Comparison of ENCODE assay signal across 12 mouse cellular contexts in the genomic region with DNA sequence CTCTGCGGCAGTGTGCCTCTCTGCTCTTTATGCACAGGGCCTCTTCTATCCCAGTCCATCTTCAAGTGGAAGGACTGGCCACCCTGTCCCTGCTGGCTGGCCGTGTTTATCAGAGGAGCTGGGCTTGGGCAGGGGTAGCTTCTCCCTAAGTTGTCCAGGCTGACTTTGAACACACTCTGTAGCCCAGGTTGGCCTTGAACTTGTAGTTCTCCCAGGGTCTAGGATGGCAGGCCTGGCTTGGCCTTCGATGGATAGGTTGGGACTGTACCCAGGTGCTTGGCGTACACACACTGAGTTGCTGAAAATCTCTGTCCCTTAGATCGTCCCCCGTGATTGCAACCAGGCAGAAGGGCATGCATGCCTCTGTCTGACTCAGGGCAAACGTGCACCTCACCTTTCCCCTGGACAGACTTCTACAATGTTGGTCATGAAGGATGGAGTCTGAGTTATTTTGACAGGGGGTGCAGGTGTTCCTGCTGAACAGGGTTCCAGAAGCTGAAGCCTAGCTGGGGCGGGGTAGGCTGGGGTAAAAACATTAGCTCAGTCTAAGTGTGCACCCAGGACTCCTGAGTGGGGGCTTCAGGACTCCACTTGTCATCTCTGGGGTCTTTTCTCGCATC. TPM values are rescaled to one million over a fixed set of nuclear protein-coding genes. Genes with fewer than 3 reads are reported as not detected.
DNase-seq lines count a peak whose midpoint lies in the region; ATAC-seq and TF ChIP-seq lines count a peak whose summit lies in the region.
"Had no signal": no experiment of that assay in that cellular context is flagged by ENCODE, and none has a peak within 500 bp of the region (broad histone marks: within the 10 kb centered on the region; RNA-seq: fewer than 3 reads in every experiment).

No protein-coding gene starts in this region.

- no peak overlapping the region for H3K9ac ChIP-seq in forebrain, postnatal 0 days
- peak overlapping the region; percentile 99 for H3K9ac ChIP-seq in liver, embryonic 12.5 days
- no peak overlapping the region for H3K9ac ChIP-seq in limb, embryonic 14.5 days (ENCODE audit: low read depth, low read length, severe bottlenecking)

- H3K36me3 ChIP-seq in forebrain, embryonic 10.5 days (replicated peaks): peaks cover 19% of the 10 kb centered on the region
- peaks cover 14% of the 10 kb centered on the region for H3K36me3 ChIP-seq in forebrain, postnatal 0 days (ENCODE audit: insufficient read depth)
- H3K36me3 ChIP-seq in liver, embryonic 12.5 days: peaks cover 70% of the 10 kb centered on the region
- H3K36me3 ChIP-seq in embryonic facial prominence, embryonic 10.5 days (replicated peaks): peaks cover 22% of the 10 kb centered on the region
- peaks cover 12% of the 10 kb centered on the region for H3K36me3 ChIP-seq in limb, embryonic 14.5 days (ENCODE audit: control insufficient read depth, insufficient read depth, low read length)

- no peak for DNase-seq in forebrain, embryonic 10.5 days (ENCODE audit: extremely low spot score, low spot score)
- DNase-seq in forebrain, postnatal 0 days: no peak
- no peak for DNase-seq in liver
- DNase-seq in embryonic facial prominence, embryonic 10.5 days (ENCODE audit: low spot score): no peak
- no peak for DNase-seq in limb, embryonic 14.5 days (ENCODE audit: low spot score)
- no peak for DNase-seq in right cerebral cortex, adult 18-20 months
- DNase-seq in cerebellum, postnatal 10 days: no peak
- DNase-seq: cerebellum, postnatal 14 days; thymus, postnatal 25 days had no signal

- 89% methylated on average over 9 of the region's 9 CpGs for whole genome bisulfite sequencing in forebrain, embryonic 10.5 days
- 74% methylated on average over 9 of the region's 9 CpGs for WGBS in forebrain, postnatal 0 days
- WGBS in liver, embryonic 12.5 days (ENCODE audit: insufficient replicate concordance): 78% methylated on average over 9 of the region's 9 CpGs
- 83% methylated on average over 9 of the region's 9 CpGs for WGBS in embryonic facial prominence, embryonic 10.5 days
- 78% methylated on average over 9 of the region's 9 CpGs for WGBS in limb, embryonic 14.5 days

- H3K27me3 ChIP-seq in forebrain, embryonic 10.5 days (ENCODE audit: poor library complexity, severe bottlenecking): no peaks in the 10 kb centered on the region
- no peaks in the 10 kb centered on the region for H3K27me3 ChIP-seq in forebrain, postnatal 0 days (ENCODE audit: insufficient read depth, low read length)
- H3K27me3 ChIP-seq in liver, embryonic 12.5 days (replicated peaks): no peaks in the 10 kb centered on the region
- peaks cover 4% of the 10 kb centered on the region; the same call in 1 of the 2 replicates for H3K27me3 ChIP-seq in embryonic facial prominence, embryonic 10.5 days (replicated peaks; ENCODE audit: low read depth, poor library complexity, severe bottlenecking)
- H3K27me3 ChIP-seq in limb, embryonic 14.5 days (ENCODE audit: control insufficient read depth, insufficient read depth, low read length): no peaks in the 10 kb centered on the region

- peaks cover 84% of the 10 kb centered on the region for H3K4me1 ChIP-seq in forebrain, embryonic 10.5 days
- H3K4me1 ChIP-seq in forebrain, postnatal 0 days (ENCODE audit: insufficient read depth): peaks cover 30% of the 10 kb centered on the region
- peaks cover 80% of the 10 kb centered on the region for H3K4me1 ChIP-seq in liver, embryonic 12.5 days
- peaks cover 79% of the 10 kb centered on the region for H3K4me1 ChIP-seq in embryonic facial prominence, embryonic 10.5 days
- H3K4me1 ChIP-seq in limb, embryonic 14.5 days (ENCODE audit: control insufficient read depth, insufficient read depth, low read length): peaks cover 38% of the 10 kb centered on the region

- TF ChIP-seq CTCF in forebrain, postnatal 0 days (IDR thresholded peaks at IDR 0.05; ENCODE audit: low read depth): no peak

- no peak overlapping the region for H3K4me2 ChIP-seq in forebrain, postnatal 0 days (ENCODE audit: low read depth)
- peak overlapping the region; percentile 80 for H3K4me2 ChIP-seq in liver, embryonic 12.5 days
- H3K4me2 ChIP-seq in limb, embryonic 14.5 days (replicated peaks; ENCODE audit: low read depth, low read length, severe bottlenecking): 0 out of 2 replicates have a peak overlapping the region, but pooled peaks have one; percentile 35

- H3K4me3 ChIP-seq in forebrain, embryonic 10.5 days: no peak overlapping the region
- H3K4me3 ChIP-seq in forebrain, postnatal 0 days (ENCODE audit: low read depth, low read length): no peak overlapping the region
- no peak overlapping the region for H3K4me3 ChIP-seq in liver, embryonic 12.5 days
- no peak overlapping the region for H3K4me3 ChIP-seq in embryonic facial prominence, embryonic 10.5 days
- H3K4me3 ChIP-seq in limb, embryonic 14.5 days (replicated peaks; ENCODE audit: low read length): no peak overlapping the region

- peak overlapping the region; percentile 85 for H3K27ac ChIP-seq in forebrain, embryonic 10.5 days
- H3K27ac ChIP-seq in forebrain, postnatal 0 days (ENCODE audit: low read depth, low read length): no peak overlapping the region
- peak overlapping the region; percentile 97 for H3K27ac ChIP-seq in liver, embryonic 12.5 days
- H3K27ac ChIP-seq in embryonic facial prominence, embryonic 10.5 days (replicated peaks): peak overlapping the region; percentile 78
- no peak overlapping the region for H3K27ac ChIP-seq in limb, embryonic 14.5 days (replicated peaks; ENCODE audit: low read depth, low read length)

- TF ChIP-seq POLR2A in limb, embryonic 14.5 days (IDR thresholded peaks at IDR 0.05; ENCODE audit: borderline replicate concordance, extremely low read depth, insufficient read depth, insufficient read length): no peak

- H3K9me3 ChIP-seq in forebrain, embryonic 10.5 days: no peaks in the 10 kb centered on the region
- H3K9me3 ChIP-seq in forebrain, postnatal 0 days (ENCODE audit: low read length): no peaks in the 10 kb centered on the region
- H3K9me3 ChIP-seq in liver, embryonic 12.5 days (replicated peaks): no peaks in the 10 kb centered on the region
- H3K9me3 ChIP-seq in embryonic facial prominence, embryonic 10.5 days: no peaks in the 10 kb centered on the region
- no peaks in the 10 kb centered on the region for H3K9me3 ChIP-seq in limb, embryonic 14.5 days (ENCODE audit: control insufficient read depth, low read length)

- no peak for ATAC-seq in forebrain, postnatal 0 days
- no peak for ATAC-seq in liver, embryonic 12.5 days
- ATAC-seq in limb, embryonic 14.5 days (ENCODE audit: low FRiP score, low read depth): no peak

RNA-seq across cellular contexts. Expression of a gene that starts 4.8 kb away (rescaled TPM):
- polyA plus RNA-seq in forebrain, embryonic 10.5 days (2016; fragmentation: Nextera tagmentation; extraction: Ambion mirVana): 9.8 and 10.1 TPM in 2 replicates
- total RNA-seq in forebrain, postnatal 0 days (2014; rRNA removed): 19.7 and 23.2 TPM in 2 replicates
- 8.4 and 9.6 TPM in 2 replicates for polyA plus RNA-seq in forebrain, postnatal 0 days (2015; fragmentation: Nextera tagmentation; extraction: Ambion mirVana)
- polyA plus RNA-seq in liver, embryonic 12.5 days (2016; fragmentation: Nextera tagmentation; extraction: Ambion mirVana): 47.7 and 48.9 TPM in 2 replicates
- 9.2 and 10.5 TPM in 2 replicates for polyA plus RNA-seq in embryonic facial prominence, embryonic 10.5 days (2016; fragmentation: Nextera tagmentation; extraction: Ambion mirVana)
- polyA plus RNA-seq in limb, embryonic 14.5 days (2012; rRNA removed): 6.7 and 7.3 TPM in 2 replicates
- 6.2 and 6.6 TPM in 2 replicates for polyA plus RNA-seq in limb, embryonic 14.5 days (2014; fragmentation: Nextera tagmentation; extraction: Ambion mirVana)

RNA-seq across cellular contexts. Expression of a gene that starts 20.6 kb away (rescaled TPM):
- polyA plus RNA-seq in forebrain, embryonic 10.5 days (2016; fragmentation: Nextera tagmentation; extraction: Ambion mirVana): 41.0 and 43.2 TPM in 2 replicates
- 103 and 119 TPM in 2 replicates for total RNA-seq in forebrain, postnatal 0 days (2014; rRNA removed)
- 22.4 TPM in 2 replicates for polyA plus RNA-seq in forebrain, postnatal 0 days (2015; fragmentation: Nextera tagmentation; extraction: Ambion mirVana)
- polyA plus RNA-seq in liver, embryonic 12.5 days (2016; fragmentation: Nextera tagmentation; extraction: Ambion mirVana): 21.8 and 23.3 TPM in 2 replicates
- 42.6 and 44.4 TPM in 2 replicates for polyA plus RNA-seq in embryonic facial prominence, embryonic 10.5 days (2016; fragmentation: Nextera tagmentation; extraction: Ambion mirVana)
- polyA plus RNA-seq in limb, embryonic 14.5 days (2012; rRNA removed): 50.1 and 69.3 TPM in 2 replicates
- 35.5 and 37.9 TPM in 2 replicates for polyA plus RNA-seq in limb, embryonic 14.5 days (2014; fragmentation: Nextera tagmentation; extraction: Ambion mirVana)

RNA-seq across cellular contexts. Expression of a gene that starts 23.6 kb away (rescaled TPM):
- 1.4 and 1.8 TPM in 2 replicates for polyA plus RNA-seq in forebrain, embryonic 10.5 days (2016; fragmentation: Nextera tagmentation; extraction: Ambion mirVana)
- 0.10 and 0.15 TPM in 2 replicates for total RNA-seq in forebrain, postnatal 0 days (2014; rRNA removed)
- polyA plus RNA-seq in forebrain, postnatal 0 days (2015; fragmentation: Nextera tagmentation; extraction: Ambion mirVana): 0.12 TPM in 1 of 2 replicates, not detected in the other
- 1.6 TPM in 2 replicates for polyA plus RNA-seq in liver, embryonic 12.5 days (2016; fragmentation: Nextera tagmentation; extraction: Ambion mirVana)
- 3.5 and 4.3 TPM in 2 replicates for polyA plus RNA-seq in embryonic facial prominence, embryonic 10.5 days (2016; fragmentation: Nextera tagmentation; extraction: Ambion mirVana)
- 4.8 and 5.9 TPM in 2 replicates for polyA plus RNA-seq in limb, embryonic 14.5 days (2012; rRNA removed)
- 5.7 and 6.1 TPM in 2 replicates for polyA plus RNA-seq in limb, embryonic 14.5 days (2014; fragmentation: Nextera tagmentation; extraction: Ambion mirVana)
- total RNA-seq: granulocyte monocyte progenitor cell, adult 5-6 weeks had no signal

RNA-seq across cellular contexts. Expression of a gene that starts 30.1 kb away (rescaled TPM):
- polyA plus RNA-seq in forebrain, embryonic 10.5 days (2016; fragmentation: Nextera tagmentation; extraction: Ambion mirVana): 0.31 TPM in 1 of 2 replicates, not detected in the other
- 0.69 TPM in 1 of 2 replicates, not detected in the other for total RNA-seq in forebrain, postnatal 0 days (2014; rRNA removed)
- polyA plus RNA-seq in forebrain, postnatal 0 days (2015; fragmentation: Nextera tagmentation; extraction: Ambion mirVana): not detected in 2 replicates
- not detected in 2 replicates for polyA plus RNA-seq in liver, embryonic 12.5 days (2016; fragmentation: Nextera tagmentation; extraction: Ambion mirVana)
- not detected in 2 replicates for polyA plus RNA-seq in embryonic facial prominence, embryonic 10.5 days (2016; fragmentation: Nextera tagmentation; extraction: Ambion mirVana)
- not detected in 2 replicates for polyA plus RNA-seq in limb, embryonic 14.5 days (2012; rRNA removed)
- not detected in 2 replicates for polyA plus RNA-seq in limb, embryonic 14.5 days (2014; fragmentation: Nextera tagmentation; extraction: Ambion mirVana)
- total RNA-seq: granulocyte monocyte progenitor cell, adult 5-6 weeks; layer of hippocampus, postnatal 36 days had no signal

RNA-seq across cellular contexts. Expression of a gene that starts 30.6 kb away (rescaled TPM):
- 99.7 and 103 TPM in 2 replicates for polyA plus RNA-seq in forebrain, embryonic 10.5 days (2016; fragmentation: Nextera tagmentation; extraction: Ambion mirVana)
- total RNA-seq in forebrain, postnatal 0 days (2014; rRNA removed): 26.9 and 30.1 TPM in 2 replicates
- polyA plus RNA-seq in forebrain, postnatal 0 days (2015; fragmentation: Nextera tagmentation; extraction: Ambion mirVana): 63.9 and 66.3 TPM in 2 replicates
- 75.6 and 80.9 TPM in 2 replicates for polyA plus RNA-seq in liver, embryonic 12.5 days (2016; fragmentation: Nextera tagmentation; extraction: Ambion mirVana)
- polyA plus RNA-seq in embryonic facial prominence, embryonic 10.5 days (2016; fragmentation: Nextera tagmentation; extraction: Ambion mirVana): 91.9 and 95.0 TPM in 2 replicates
- 47.8 and 51.8 TPM in 2 replicates for polyA plus RNA-seq in limb, embryonic 14.5 days (2012; rRNA removed)
- 65.6 and 69.0 TPM in 2 replicates for polyA plus RNA-seq in limb, embryonic 14.5 days (2014; fragmentation: Nextera tagmentation; extraction: Ambion mirVana)

Comparison
In these comparisons a context has a peak if more than half of its experiments do, and no peak if none do; other contexts are left out.
1. H3K27ac ChIP-seq: peak in forebrain, embryonic 10.5 days (single experiment), liver, embryonic 12.5 days (single experiment) and embryonic facial prominence, embryonic 10.5 days (single experiment); none in forebrain, postnatal 0 days (single experiment) and limb, embryonic 14.5 days (single experiment).